Mouse (Mus musculus) E14TG2a.4 (cell line): ENCODE data around the gene Fastkd2.

Experiments used
- H3K27me3 ChIP-seq: 2 replicates; pipeline ENCODE4 v1.6.1; 2014; ENCODE audit warnings: low read length, control low read depth; ENCODE audit not compliant: insufficient read depth
- H3K36me3 ChIP-seq: 2 replicates; pipeline ENCODE4 v1.6.1; 2014; ENCODE audit warnings: low read length, control low read depth; ENCODE audit not compliant: insufficient read depth
- H3K4me1 ChIP-seq: replicated peaks from 2 replicates; pipeline ENCODE4 v1.6.1; 2014; ENCODE audit warnings: low read depth, low read length, control low read depth
- H3K4me3 ChIP-seq: replicated peaks from 2 replicates; pipeline ENCODE4 v1.5.1; 2014; ENCODE audit warnings: mild to moderate bottlenecking, low read length
- H3K9me3 ChIP-seq: 2 replicates; pipeline ENCODE4 v1.6.1; 2014; ENCODE audit warnings: low read length, control low read depth
- CTCF ChIP-seq: conservative IDR thresholded peaks from 2 replicates; pipeline ENCODE4 v1.5.1; 2014; ENCODE audit warnings: low read length
- NANOG ChIP-seq: IDR thresholded peaks from 2 replicates; pipeline ENCODE4 v1.6.1; 2014; ENCODE audit warnings: borderline replicate concordance, low read length, mixed read lengths
- POU5F1 ChIP-seq: IDR thresholded peaks from 2 replicates; pipeline ENCODE4 v1.6.1; 2014; ENCODE audit warnings: low read length, borderline replicate concordance

The Fastkd2 gene

GRCm38 (mm10) chr1:63763212-63763694 lies 32.8 kb downstream of the Fastkd2 start:
- Histone ChIP-seq H3K4me1 (no peaks in the 10 kb centered on the region), H3K36me3 (no peaks in the 10 kb centered on the region), H3K9me3 (no peaks in the 10 kb centered on the region), H3K4me3 (no peak overlapping the region), H3K27me3 (peaks cover 1% of the 10 kb centered on the region; the same call in 1 of the 2 replicates)
- no peak for TF ChIP-seq NANOG
- TF ChIP-seq CTCF = no peak
- TF ChIP-seq POU5F1 = no peak

- no peak overlapping the region for H3K4me3 ChIP-seq
- H3K4me1 ChIP-seq = no peaks in the 10 kb centered on the region
- no peaks in the 10 kb centered on the region for H3K9me3 ChIP-seq
- TF ChIP-seq CTCF (no peak), POU5F1 (no peak), NANOG (no peak)
- no peaks in the 10 kb centered on the region for H3K36me3 ChIP-seq
- H3K27me3 ChIP-seq = peaks cover 6% of the 10 kb centered on the region; the same call in 1 of the 2 replicates
Observed at GRCm38 (mm10) chr1:63763881-63764386, 33.5 kb downstream of the Fastkd2 start.

GRCm38 (mm10) chr1:63764395-63764794 lies 34.0 kb downstream of the Fastkd2 start:
- Histone ChIP-seq H3K36me3 (no peaks in the 10 kb centered on the region), H3K4me1 (no peaks in the 10 kb centered on the region), H3K4me3 (no peak overlapping the region), H3K9me3 (no peaks in the 10 kb centered on the region), H3K27me3 (peaks cover 6% of the 10 kb centered on the region; the same call in 1 of the 2 replicates)
- TF ChIP-seq POU5F1 (no peak), CTCF (no peak), NANOG (no peak)

- Histone ChIP-seq H3K4me1 (no peaks in the 10 kb centered on the region), H3K9me3 (no peaks in the 10 kb centered on the region), H3K36me3 (no peaks in the 10 kb centered on the region), H3K4me3 (no peak overlapping the region), H3K27me3 (peaks cover 6% of the 10 kb centered on the region; the same call in 1 of the 2 replicates)
- TF ChIP-seq NANOG (no peak), POU5F1 (no peak)
Observed at GRCm38 (mm10) chr1:63768112-63768511, 37.7 kb downstream of the Fastkd2 start.

- TF ChIP-seq NANOG (no peak), POU5F1 (no peak), CTCF (no peak)
- Histone ChIP-seq H3K36me3 (no peaks in the 10 kb centered on the region), H3K27me3 (peaks cover 6% of the 10 kb centered on the region; the same call in 1 of the 2 replicates), H3K9me3 (no peaks in the 10 kb centered on the region), H3K4me1 (no peaks in the 10 kb centered on the region), H3K4me3 (no peak within 1 kb of the TSS)
Observed at GRCm38 (mm10) chr1:63769167-63769566, 38.8 kb downstream of the Fastkd2 start, which contains the start of gene 4933402D24Rik. Gene 4933402D24Rik, minus strand, starts transcription at chr1:63769267.

GRCm38 (mm10) chr1:63770309-63770708 lies 39.9 kb downstream of the Fastkd2 start:
- Histone ChIP-seq H3K4me1 (no peaks in the 10 kb centered on the region), H3K27me3 (peaks cover 6% of the 10 kb centered on the region; the same call in 1 of the 2 replicates), H3K9me3 (no peaks in the 10 kb centered on the region), H3K36me3 (no peaks in the 10 kb centered on the region), H3K4me3 (no peak overlapping the region)
- TF ChIP-seq CTCF = no peak
- no peak for TF ChIP-seq POU5F1
- TF ChIP-seq NANOG = no peak

GRCm38 (mm10) chr1:63776396-63776795 lies 46.0 kb downstream of the Fastkd2 start:
- H3K36me3 ChIP-seq = no peaks in the 10 kb centered on the region
- no peak overlapping the region for H3K4me3 ChIP-seq
- no peaks in the 10 kb centered on the region for H3K4me1 ChIP-seq
- TF ChIP-seq NANOG (no peak), CTCF (no peak), POU5F1 (no peak)
- no peaks in the 10 kb centered on the region for H3K9me3 ChIP-seq
- H3K27me3 ChIP-seq = no peaks in the 10 kb centered on the region

- H3K27me3 ChIP-seq = no peaks in the 10 kb centered on the region
- H3K4me3 ChIP-seq = no peak overlapping the region
- no peak for TF ChIP-seq NANOG
- no peak for TF ChIP-seq POU5F1
- TF ChIP-seq CTCF = no peak
- H3K4me1 ChIP-seq = no peaks in the 10 kb centered on the region
- no peaks in the 10 kb centered on the region for H3K9me3 ChIP-seq
- H3K36me3 ChIP-seq = no peaks in the 10 kb centered on the region
Observed at GRCm38 (mm10) chr1:63776902-63777630, 46.7 kb downstream of the Fastkd2 start.

GRCm38 (mm10) chr1:63794326-63794725 lies 63.9 kb downstream of the Fastkd2 start:
- no peak for TF ChIP-seq NANOG
- TF ChIP-seq CTCF = no peak
- no peak for TF ChIP-seq POU5F1

More at GRCm38 (mm10) chr1:63794326-63794725, 63.9 kb downstream of the Fastkd2 start:
- Histone ChIP-seq H3K9me3 (no peaks in the 10 kb centered on the region), H3K4me1 (no peaks in the 10 kb centered on the region), H3K36me3 (no peaks in the 10 kb centered on the region), H3K27me3 (no peaks in the 10 kb centered on the region), H3K4me3 (no peak overlapping the region)
